Mouse (Mus musculus) hematopoietic stem cell, adult 5-6 weeks (primary cell): ENCODE results near the gene Spats2. TPM values are rescaled to one million over a fixed set of nuclear protein-coding genes. Genes with fewer than 3 reads are reported as not detected.
"Not testable (repeated sequence)": the region's sequence is repeated elsewhere in the genome, so short reads cannot be mapped to it uniquely, and the experiment has no call there.

Experiments
- ATAC-seq, 2 experiments: fragments of 125-278 bp in 1 of 2; replicated peaks in 1 of 2; 2 replicates each; pipeline ENCODE4 v1.8.0; 2016 to 2017; ENCODE audit warnings: inconsistent platforms in 2 of 2, mild to moderate bottlenecking in 2 of 2, moderate number of reproducible peaks in 2 of 2, low read depth in 1 of 2, moderate TSS enrichment in 1 of 2; ENCODE audit not compliant: low FRiP score in 2 of 2, poor library complexity in 2 of 2, severe bottlenecking in 2 of 2, insufficient read depth in 1 of 2, low TSS enrichment in 1 of 2
- total RNA-seq: library from RNA; stranded (forward); fragments of 172-1452, 232-1000 nt; gene quantifications from 2 replicates; pipeline ENCODE4 v1.2.3, GENCODE M21; 2017

The Spats2 gene
- total RNA-seq = 0.25 TPM in 1 of 2 replicates, not detected in the other

DNA sequence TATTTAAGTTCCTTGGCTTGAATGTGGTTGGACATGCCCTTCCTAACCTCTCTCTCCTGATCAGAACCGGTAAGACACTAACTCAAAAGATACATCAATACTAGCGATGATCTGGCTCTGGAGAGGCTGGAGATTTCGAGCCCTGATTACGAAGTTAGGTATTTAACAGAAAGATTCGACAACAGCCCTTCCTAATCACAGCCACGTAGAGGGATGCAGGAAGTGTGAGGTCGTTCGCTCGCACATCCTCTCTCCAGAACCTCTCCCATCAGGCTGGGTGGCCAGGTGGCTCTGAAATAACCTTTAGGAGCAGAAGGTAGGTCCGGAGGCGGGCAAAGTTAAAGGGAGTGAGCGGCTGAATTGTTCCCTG, at the start of gene Spats2:
TSS of gene Spats2 (plus strand) at position 206 of the 370 bp plus-strand sequence.
- no peak for ATAC-seq

GRCm38 (mm10) chr15:99076011-99076410, 49.7 kb upstream of the Spats2 start:
- not testable (repeated sequence) for ATAC-seq

GRCm38 (mm10) chr15:99078181-99078910, 47.4 kb upstream of the Spats2 start:
- ATAC-seq = no peak

DNA sequence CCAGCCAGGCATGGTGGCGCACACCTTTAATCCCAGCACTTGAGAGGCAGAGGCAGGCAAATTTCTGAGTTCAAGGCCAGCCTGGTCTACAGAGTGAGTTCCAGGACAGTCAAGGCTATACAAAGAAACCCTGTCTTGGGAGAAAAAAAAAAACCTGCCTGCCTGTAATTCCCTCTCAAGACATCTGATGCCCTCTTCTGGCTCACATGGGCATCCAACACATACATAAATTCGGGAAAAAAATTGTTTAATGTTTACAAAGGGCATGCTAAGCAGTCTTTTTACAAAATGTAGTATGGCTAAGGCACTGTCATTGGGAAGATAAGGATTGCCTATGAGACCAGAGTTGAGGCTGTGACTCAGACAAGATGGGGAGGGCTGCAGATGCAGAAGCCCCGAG, 45.9 kb upstream of the Spats2 start:
- ATAC-seq = no peak

GRCm38 (mm10) chr15:99082322-99082721, 43.4 kb upstream of the Spats2 start:
- ATAC-seq = no peak

GRCm38 (mm10) chr15:99082840-99083239, 42.9 kb upstream of the Spats2 start:
- ATAC-seq = no peak

GRCm38 (mm10) chr15:99083258-99083657, 42.5 kb upstream of the Spats2 start:
- peak; percentile 71 to 72 for ATAC-seq

DNA sequence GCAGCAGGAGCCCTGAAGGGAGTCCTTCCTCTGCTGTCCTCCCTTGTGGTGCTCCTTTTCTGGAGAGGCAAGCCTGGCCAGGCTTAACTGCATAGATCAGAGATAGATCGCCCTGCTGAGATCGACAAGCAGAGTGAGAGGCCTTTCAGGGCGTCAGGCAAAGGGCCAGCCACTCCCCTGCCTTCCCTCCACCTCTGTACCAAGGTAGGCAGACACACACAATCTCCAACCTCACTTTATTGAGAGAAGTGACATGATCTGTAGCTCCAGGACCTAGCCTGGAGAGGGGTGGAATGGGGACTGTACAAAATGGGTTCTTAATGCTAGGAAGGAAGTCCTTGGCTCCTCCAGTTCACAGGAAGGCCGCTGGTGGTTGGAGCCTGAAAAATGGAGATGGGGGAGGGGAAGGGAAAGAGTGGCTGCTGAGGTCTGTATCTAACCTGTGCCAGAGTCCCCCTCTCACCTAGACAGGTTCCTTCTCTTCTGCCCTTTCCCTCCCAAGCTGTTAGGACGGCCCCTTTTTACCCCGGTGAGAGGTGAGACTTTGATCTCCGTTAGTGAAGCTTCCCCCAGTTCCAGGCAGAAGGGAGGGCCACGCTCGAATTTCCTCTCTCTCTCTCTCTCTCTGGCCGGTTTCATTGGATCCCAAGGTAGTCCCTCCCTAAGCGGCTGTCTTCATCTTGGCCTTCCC, 41.7 kb upstream of the Spats2 start:
- no peak for ATAC-seq

DNA sequence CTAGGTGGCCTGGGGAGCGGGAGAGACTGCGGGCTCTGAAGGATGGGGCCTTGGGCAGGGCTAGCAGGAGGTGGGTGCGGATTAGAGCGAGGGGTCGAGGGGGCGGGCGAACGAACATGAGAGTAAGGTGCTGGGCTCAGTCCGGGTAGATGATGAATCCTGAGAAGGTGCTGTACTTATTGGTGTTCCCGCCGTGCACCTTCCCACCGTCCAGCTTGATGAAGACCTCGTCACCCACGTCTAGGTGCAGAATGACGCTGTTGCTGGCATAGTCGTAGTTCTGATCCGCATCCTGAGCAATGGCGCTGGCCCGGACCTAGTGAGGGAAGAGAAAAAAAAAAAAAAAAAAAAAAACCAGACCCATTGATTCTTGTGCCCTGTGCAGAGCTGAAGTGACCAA, 41.1 kb upstream of the Spats2 start:
- ATAC-seq = no peak

DNA sequence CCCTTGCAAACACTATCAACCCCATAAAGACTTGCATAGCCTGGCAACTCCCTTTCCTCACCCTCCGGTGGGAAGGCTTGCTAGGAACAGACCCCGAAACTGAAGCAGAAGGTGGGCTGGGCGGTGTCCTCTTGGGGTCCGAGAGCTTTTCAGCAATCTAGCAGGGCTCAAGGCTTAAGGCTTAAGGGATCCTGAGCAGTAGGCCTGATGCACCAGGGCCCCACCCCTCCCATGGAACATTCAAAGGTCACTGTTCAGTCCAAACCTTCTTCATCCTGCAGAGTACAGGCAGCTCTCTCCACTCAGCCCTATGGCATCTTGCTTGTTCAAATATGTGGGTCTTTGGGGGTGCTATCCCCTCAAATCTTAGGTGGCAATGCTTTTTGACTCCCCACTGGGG, 39.7 kb upstream of the Spats2 start:
- no peak for ATAC-seq

- no peak for ATAC-seq
These were observed 38.3 kb upstream of the Spats2 start, which contains the start of gene C1ql4 for GRCm38 (mm10) chr15:99087253-99088075. Gene C1ql4 (minus strand): TSS chr15:99087817.

- peak; percentile 80 to 87 for ATAC-seq
These were observed 37.4 kb upstream of the Spats2 start for GRCm38 (mm10) chr15:99088292-99088691.

DNA sequence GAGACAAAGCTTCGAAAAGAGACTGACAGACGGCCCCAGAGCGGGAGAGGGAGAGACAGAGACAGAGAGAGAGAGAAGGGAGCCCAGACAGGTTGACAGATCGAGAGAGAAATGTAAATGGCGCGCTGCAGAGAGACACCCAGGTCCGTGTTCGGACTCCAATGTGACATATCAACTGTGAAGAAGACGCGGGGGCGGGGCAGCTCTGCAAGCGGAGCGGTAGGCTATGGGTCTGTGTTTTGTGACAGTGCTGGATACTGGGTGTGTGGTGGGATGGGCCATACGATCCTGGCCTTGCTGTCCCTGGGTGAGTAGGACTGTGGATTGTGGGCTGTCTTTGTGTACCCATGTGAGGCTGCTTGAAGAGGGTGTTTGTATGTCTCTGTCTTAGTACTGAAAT, 36.6 kb upstream of the Spats2 start:
- no peak for ATAC-seq

DNA sequence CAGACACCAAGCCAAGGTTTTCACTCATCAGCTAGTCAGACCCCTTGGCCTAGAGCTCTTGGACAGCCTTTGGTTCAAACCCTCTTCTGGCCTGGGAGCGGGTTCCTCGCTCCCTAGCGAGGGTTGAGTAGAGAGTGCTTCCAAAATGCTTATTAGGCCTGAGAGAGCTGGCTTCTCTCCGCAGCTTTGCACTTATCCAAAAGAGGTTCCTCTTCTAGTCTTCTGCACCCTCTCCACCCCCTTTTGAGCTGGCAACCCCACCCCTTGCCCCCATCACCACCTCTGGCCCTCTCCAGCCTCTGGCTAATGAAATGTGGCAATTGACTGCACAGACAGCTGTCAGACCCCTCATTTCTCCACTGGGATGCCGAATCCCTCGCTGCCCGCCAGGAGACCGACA, 32.8 kb upstream of the Spats2 start, which contains the start of gene Dnajc22:
TSS of gene Dnajc22 (plus strand) at position 301 of the 400 bp plus-strand sequence.
- no peak for ATAC-seq

- ATAC-seq = peak; percentile 57 to 76; a peak in 3 of 4 replicates
These were observed 32.1 kb upstream of the Spats2 start for GRCm38 (mm10) chr15:99093291-99094258.

DNA sequence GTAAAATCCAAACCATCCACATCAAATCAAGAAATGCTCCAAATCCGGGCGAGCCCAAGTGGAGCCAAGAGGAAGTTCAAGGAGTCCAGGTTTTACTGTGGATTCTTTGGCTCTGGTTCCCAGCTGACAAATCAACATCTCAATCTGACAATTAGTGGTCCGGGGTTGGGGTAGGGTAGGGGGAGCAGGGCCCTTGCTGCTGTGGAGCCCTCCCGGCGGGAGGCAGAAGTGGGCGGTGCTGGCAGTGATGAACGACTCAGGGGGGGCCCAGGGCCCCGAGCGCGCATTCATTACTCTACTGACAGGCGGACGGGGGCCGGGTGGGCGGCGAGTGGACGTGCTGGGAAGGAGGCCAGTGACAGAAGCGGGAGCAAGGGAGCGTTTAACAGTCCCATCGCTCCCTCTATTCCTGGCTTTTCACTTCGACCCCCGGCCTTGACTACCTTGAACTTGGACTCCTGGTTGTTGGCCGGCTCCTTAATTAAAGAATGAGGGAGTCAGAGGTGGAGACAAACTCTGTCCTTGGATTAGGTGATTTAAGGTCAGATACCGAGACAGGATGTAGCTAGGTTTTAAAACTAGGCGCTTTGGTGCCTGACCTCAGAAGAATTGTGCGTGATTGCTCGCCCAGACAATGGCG, 31.0 kb upstream of the Spats2 start:
- ATAC-seq = no peak
